Mouse (Mus musculus) liver, postnatal 0 days (tissue): Measurements from ENCODE around the gene Zfp566.

Experiments
- CTCF ChIP-seq: sonication (generic); IDR thresholded peaks from 2 replicates; pipeline ENCODE4 v1.5.1; 2016; ENCODE audit warnings: antibody characterized with exemption, low read depth
- EP300 ChIP-seq: IDR thresholded peaks from 2 replicates; pipeline ENCODE4 v1.6.1; 2016; ENCODE audit warnings: antibody characterized with exemption, low read depth, mild to moderate bottlenecking

DNA sequence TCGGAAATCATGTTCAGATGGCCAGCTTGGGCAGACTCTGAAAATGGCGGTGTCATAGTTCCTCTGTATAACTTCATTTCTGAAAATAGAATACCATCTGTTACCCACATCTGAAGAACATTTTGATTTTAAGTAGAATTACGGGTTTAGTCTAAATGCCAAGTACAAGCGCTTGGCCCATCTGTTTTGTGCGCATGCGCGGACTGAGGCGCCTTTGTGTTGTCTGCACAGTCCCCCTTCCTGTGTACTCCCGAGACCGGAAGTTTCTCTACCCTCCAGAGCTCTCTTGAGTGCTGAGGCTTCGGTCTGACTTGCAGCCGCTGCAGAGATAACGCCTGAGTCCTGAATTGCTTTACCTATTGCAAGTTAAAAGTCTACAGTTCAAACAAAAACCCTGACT, 9.0 kb upstream of the Zfp566 start:
- TF ChIP-seq CTCF (no peak), EP300 (no peak)
